Mouse (Mus musculus) small intestine, adult 2 months (tissue): Measurements from ENCODE around the gene Mitf. TPM values are rescaled to one million over a fixed set of nuclear protein-coding genes. Genes with fewer than 3 reads are reported as not detected.

ENCODE experiments used
- H3K27ac ChIP-seq: fragments of 200-500 bp; 2 replicates; pipeline ENCODE4 v1.5.1; 2012; ENCODE audit warnings: low read depth, low read length, control low read depth, inconsistent platforms; ENCODE audit not compliant: insufficient read depth
- H3K27me3 ChIP-seq: fragments of 200-500 bp; 2 replicates; pipeline ENCODE4 v1.6.1; 2012; ENCODE audit warnings: mild to moderate bottlenecking, moderate library complexity, low read length, inconsistent platforms; ENCODE audit not compliant: control insufficient read depth, insufficient read depth
- H3K36me3 ChIP-seq: fragments of 200-500 bp; 2 replicates; pipeline ENCODE4 v1.6.1; 2012; ENCODE audit warnings: mild to moderate bottlenecking, low read length, control low read depth, inconsistent platforms; ENCODE audit not compliant: control insufficient read depth, insufficient read depth
- H3K4me1 ChIP-seq: fragments of 200-500 bp; 2 replicates; pipeline ENCODE4 v1.6.1; 2012; ENCODE audit warnings: low read length, inconsistent platforms, mixed read lengths; ENCODE audit not compliant: control insufficient read depth, insufficient read depth, insufficient read length
- H3K4me3 ChIP-seq: fragments of 200-500 bp; 2 replicates; pipeline ENCODE4 v1.5.1; 2012; ENCODE audit warnings: low read depth, mild to moderate bottlenecking, control low read depth, inconsistent platforms, low read length, moderate library complexity
- CTCF ChIP-seq: fragments of 200-500 bp; IDR thresholded peaks from 2 replicates; pipeline ENCODE4 v1.5.1; 2012; ENCODE audit warnings: low read depth, mild to moderate bottlenecking, control low read depth, inconsistent platforms, low read length, moderate library complexity, mixed read lengths; ENCODE audit not compliant: insufficient replicate concordance, insufficient read length; ENCODE audit errors: extremely low read depth
- POLR2A ChIP-seq: fragments of 200-500 bp; IDR thresholded peaks from 2 replicates; pipeline ENCODE4 v1.6.1; 2012; ENCODE audit warnings: low read depth, mild to moderate bottlenecking, control low read depth, inconsistent platforms, low read length, moderate library complexity
- WGBS: fragments of 180-500 bp; shearing (Covaris S2); methylation state at CpG from one replicate; pipeline ENCODE4 v1.1.7; 2018; 5-methylcytosine and 5-hydroxymethylcytosine counted together
- polyA plus RNA-seq: library from polyadenylated mRNA; depleted of rRNA; stranded (reverse); fragments of >200 nt; gene quantifications from 2 replicates; pipeline ENCODE4 v1.2.3, GENCODE M21; 2012; rRNA removed

The Mitf gene
- polyA plus RNA-seq, 1 experiment = 0.63 TPM

DNA sequence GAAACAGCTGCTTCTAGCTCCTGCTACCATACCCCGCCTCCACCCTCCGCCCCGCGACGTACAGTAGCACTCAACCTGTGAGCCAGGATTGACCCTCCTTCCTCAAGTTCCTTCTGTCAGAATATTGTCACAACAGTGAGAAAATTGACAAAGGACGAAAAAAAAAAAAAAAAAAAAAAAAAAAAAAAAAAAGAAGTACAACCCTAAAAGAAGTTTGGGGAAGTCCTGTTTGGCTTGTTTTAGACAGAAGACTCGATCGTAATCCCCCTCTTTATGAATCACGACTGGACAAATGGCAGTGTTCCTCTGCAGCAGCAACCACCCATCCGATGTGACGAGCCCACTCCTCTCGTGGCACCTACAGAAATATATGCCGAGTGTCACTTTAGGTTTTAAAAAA, 255.0 kb downstream of the Mitf start:
- 83% methylated on average over 13 of the region's 13 CpGs for WGBS
- no peaks in the 10 kb centered on the region for H3K36me3 ChIP-seq
- H3K4me1 ChIP-seq = no peaks in the 10 kb centered on the region
- H3K27me3 ChIP-seq = no peaks in the 10 kb centered on the region
- no peak overlapping the region for H3K27ac ChIP-seq
- TF ChIP-seq POLR2A (no peak), CTCF (no peak)
- no peak overlapping the region for H3K4me3 ChIP-seq

DNA sequence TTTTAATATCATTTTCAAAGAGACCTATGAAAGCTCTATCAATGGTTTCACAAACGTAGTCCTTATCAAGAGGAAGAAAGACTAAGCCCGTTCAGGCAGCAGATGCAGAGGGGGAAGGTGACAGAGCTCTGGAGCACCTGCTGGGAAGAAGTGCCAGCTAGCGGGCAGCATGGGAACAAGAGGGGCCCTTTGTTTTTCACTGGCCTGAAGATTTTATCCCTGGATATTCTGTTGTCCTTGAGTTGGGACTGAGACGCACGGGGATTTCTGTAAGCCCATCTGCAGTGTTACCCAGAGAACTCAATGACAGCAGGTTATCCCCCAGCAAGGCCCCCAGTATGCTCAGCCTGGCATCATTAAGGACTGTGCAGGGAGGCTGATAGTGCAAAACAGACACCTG, 258.1 kb downstream of the Mitf start:
- WGBS = 35% methylated on average over 5 of the region's 5 CpGs
- H3K27ac ChIP-seq = no peak overlapping the region
- TF ChIP-seq CTCF (no peak), POLR2A (no peak)
- H3K36me3 ChIP-seq = no peaks in the 10 kb centered on the region
- H3K4me3 ChIP-seq = no peak overlapping the region
- H3K4me1 ChIP-seq = no peaks in the 10 kb centered on the region
- H3K27me3 ChIP-seq = no peaks in the 10 kb centered on the region

DNA sequence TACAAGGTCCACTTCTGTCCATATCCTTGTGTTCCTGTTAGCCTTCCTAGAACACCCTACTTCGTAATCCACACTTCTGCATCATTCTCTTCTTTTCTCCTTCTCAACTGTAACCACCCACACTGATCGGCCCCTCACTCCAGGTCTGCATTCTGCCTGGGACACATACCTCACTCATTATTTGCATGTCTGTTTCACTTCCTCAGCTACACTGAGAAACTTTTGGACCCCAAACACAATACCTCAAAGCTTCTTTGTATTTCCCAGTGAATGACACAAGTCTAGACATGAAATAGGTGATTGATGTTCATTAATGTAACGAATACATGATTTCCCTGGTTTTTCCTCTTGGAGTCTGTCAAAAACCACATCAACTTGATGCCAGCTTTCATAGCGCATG, 259.6 kb downstream of the Mitf start:
- Histone ChIP-seq H3K27ac (no peak overlapping the region), H3K36me3 (no peaks in the 10 kb centered on the region), H3K4me3 (no peak overlapping the region), H3K4me1 (no peaks in the 10 kb centered on the region), H3K27me3 (no peaks in the 10 kb centered on the region)
- TF ChIP-seq POLR2A (no peak), CTCF (no peak)
- WGBS = 75% methylated on average over 4 of the region's 4 CpGs

Other genes starting within 250 kb of the Mitf start
- gene Frmd4b, start 189.5 kb upstream of the Mitf start, polyA plus RNA-seq = 2.6 and 4.8 TPM in 2 replicates